Comparison of ENCODE assay signal across 23 mouse cellular contexts in the genomic region with DNA sequence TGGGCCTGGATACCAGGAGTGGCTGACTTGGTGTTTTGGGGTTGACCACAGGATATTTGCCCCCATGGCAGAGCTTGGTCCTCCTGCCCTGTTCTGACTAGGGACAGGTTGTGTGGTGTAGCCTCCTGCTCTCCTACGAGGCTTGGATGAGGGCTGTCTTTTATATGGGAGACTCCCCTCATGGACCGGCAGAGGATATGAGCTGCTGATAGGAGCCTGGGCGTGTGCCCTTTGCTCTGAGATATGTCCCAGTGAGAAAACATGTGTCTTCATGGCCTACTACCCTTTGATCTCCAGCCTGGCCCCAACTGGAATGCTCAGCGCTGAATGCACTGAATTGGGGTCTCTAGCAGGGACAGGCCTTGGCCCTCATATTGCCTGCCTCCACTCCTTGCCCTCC. TPM values are rescaled to one million over a fixed set of nuclear protein-coding genes. Genes with fewer than 3 reads are reported as not detected.
"Had no signal": no experiment of that assay in that cellular context is flagged by ENCODE, and none has a peak within 500 bp of the region (broad histone marks: within the 10 kb centered on the region; RNA-seq: fewer than 3 reads in every experiment).

No protein-coding gene starts in this region.

- ATAC-seq: lung, postnatal 0 days; midbrain, embryonic 16.5 days had no signal

- DNase-seq: liver, embryonic 13.5 days; lung, adult 2 months; lung, postnatal 14 days; lung, postnatal 36 days; midbrain, embryonic 14.5 days; right cerebral cortex, postnatal 14 days; thymus, adult 2 months; thymus, postnatal 25 days; thymus, postnatal 4 days had no signal

- H3K27ac ChIP-seq: liver, embryonic 13.5 days; liver, embryonic 15.5 days; lung, embryonic 15.5 days; macrophage; midbrain, embryonic 12.5 days; neural tube, embryonic 13.5 days; stomach, embryonic 15.5 days; stomach, postnatal 0 days had no signal

- H3K4me3 ChIP-seq: liver, embryonic 13.5 days; liver, embryonic 15.5 days; lung, embryonic 15.5 days; megakaryocyte, embryonic 14.5 days; midbrain, embryonic 12.5 days; myocyte; neural tube, embryonic 13.5 days; stomach, embryonic 15.5 days had no signal

- H3K36me3 ChIP-seq: liver, embryonic 13.5 days; liver, embryonic 15.5 days; lung, embryonic 15.5 days; midbrain, embryonic 12.5 days; neural tube, embryonic 13.5 days; stomach, embryonic 15.5 days had no signal

- H3K27me3 ChIP-seq: liver, embryonic 13.5 days; liver, embryonic 15.5 days; lung, embryonic 15.5 days; neural tube, embryonic 13.5 days; stomach, embryonic 15.5 days had no signal

- H3K9me3 ChIP-seq: liver, embryonic 13.5 days; liver, embryonic 15.5 days; lung, embryonic 15.5 days; midbrain, embryonic 12.5 days; neural tube, embryonic 13.5 days; stomach, embryonic 15.5 days had no signal

- H3K4me2 ChIP-seq: liver, embryonic 13.5 days; liver, embryonic 15.5 days; lung, embryonic 15.5 days; midbrain, embryonic 12.5 days; neural tube, embryonic 13.5 days; stomach, embryonic 15.5 days had no signal

- H3K4me1 ChIP-seq: megakaryocyte, embryonic 14.5 days; neural tube, embryonic 13.5 days had no signal

- H3K9ac ChIP-seq: liver, embryonic 13.5 days; liver, embryonic 15.5 days; lung, embryonic 15.5 days; midbrain, embryonic 12.5 days; neural tube, embryonic 13.5 days; stomach, embryonic 15.5 days had no signal

RNA-seq across cellular contexts. Expression of a gene that starts 42.4 kb away (rescaled TPM):
- total RNA-seq: megakaryocyte progenitor cell, adult 5-6 weeks; neutrophil, adult 5-6 weeks had no signal
- polyA plus RNA-seq: lung, postnatal 0 days; macrophage; myocyte; neural tube, embryonic 13.5 days; spleen, adult 2 months had no signal
